Mouse (Mus musculus) left cerebral cortex, adult 11 months (tissue): ENCODE data around the gene Dock1.

Source experiments
- DNase-seq: peaks from one replicate; pipeline ENCODE4 v3.0.0; 2022; ENCODE audit warnings: low spot score

Gene Dock1

GRCm38 (mm10) chr7:134696126-134696979 is 25.9 kb downstream of the Dock1 start:
- DNase-seq, result no peak

DNA sequence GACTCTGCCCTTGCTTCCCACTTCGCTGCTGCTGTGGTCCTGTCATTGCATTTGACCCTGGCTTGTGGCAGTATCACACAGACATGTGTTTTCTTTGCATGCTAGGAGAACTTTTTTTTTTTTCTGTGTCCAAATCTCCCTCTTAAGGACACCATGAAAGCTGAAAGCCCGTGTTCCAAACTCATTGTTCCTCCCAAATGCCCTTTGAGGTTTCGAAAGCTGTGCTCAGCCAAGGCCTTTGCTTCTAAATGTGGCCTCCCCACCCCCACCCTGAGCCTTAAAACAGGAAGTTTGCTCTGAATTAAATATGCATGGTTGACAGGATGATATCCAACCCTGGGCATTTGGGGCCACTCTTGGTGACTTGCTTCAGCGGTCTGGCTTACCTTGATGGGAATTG is 27.0 kb downstream of the Dock1 start:
- no peak for DNase-seq

DNA sequence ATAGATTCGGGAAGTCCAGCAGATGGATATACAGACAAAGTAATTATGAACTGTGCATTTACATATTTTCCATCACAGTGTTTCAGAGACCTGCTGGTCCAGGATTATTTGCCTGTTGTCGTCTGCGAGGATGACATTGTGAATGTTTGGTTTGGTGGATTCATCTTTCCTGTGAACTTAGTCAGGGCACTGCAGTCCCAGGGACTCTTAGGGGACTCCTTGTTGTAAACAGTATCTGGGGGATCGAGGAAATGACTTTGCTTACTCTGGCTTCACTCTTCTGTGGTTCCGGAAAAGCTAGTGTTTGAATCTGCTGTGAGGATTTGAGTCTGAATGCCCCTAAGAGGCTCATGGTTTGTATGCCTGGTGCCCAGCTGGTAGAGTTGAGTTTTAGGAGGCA is 27.8 kb downstream of the Dock1 start:
- DNase-seq, result no peak

DNA sequence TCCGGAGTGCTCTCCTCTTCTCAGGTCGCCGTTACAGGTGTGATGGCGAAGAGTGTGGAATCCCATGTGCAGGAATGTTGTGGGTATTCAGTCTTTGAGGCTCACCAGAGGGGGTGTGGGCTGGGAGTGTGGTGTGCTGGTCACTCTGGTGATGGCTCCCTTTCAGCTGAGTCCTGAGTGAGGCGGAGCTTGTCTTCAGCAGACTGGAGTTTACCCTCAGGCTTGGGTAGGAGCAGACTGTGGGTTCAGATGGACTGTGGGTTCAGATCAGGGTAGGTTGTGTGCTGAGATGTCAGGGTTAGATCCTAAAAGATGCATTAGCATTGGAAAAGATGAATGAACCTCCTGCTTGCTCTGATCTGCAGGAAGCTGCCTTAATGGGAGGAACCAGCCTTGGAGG is 29.5 kb downstream of the Dock1 start:
- no peak for DNase-seq

- DNase-seq, result no peak
These were observed 32.0 kb downstream of the Dock1 start for GRCm38 (mm10) chr7:134702481-134702880.

GRCm38 (mm10) chr7:134703704-134704103 is 33.2 kb downstream of the Dock1 start:
- DNase-seq, result no peak

DNA sequence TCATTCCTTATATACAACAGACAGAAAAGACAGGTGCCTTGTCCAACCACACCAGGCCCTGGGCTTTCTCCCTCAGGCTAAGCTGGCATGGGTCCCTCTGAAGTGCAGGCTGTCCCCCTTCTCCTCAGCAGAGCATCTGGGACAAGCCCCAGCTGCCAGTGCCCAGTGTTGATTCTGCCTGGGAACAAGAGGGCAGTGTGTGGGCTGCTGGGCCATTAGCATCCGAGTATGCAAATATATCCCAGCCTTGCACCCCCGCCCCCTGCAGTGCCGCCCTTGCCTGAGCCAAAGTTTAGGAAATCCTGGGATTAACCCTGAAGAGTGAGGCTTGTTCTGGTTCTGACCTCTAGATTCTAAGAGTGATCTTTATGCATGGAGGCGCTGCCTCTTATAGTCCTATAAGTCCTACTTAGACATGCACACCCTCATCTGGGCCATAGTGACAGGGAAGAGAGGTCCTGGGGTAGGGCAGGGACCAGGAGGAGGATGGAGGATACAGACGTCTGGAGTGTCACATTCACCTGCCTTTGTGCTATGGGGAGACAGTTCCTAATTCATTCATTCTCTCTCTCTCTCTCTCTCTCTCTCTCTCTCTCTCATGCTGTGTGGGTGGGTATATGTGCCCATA is 38.9 kb downstream of the Dock1 start:
- DNase-seq, result peak; percentile 66

DNA sequence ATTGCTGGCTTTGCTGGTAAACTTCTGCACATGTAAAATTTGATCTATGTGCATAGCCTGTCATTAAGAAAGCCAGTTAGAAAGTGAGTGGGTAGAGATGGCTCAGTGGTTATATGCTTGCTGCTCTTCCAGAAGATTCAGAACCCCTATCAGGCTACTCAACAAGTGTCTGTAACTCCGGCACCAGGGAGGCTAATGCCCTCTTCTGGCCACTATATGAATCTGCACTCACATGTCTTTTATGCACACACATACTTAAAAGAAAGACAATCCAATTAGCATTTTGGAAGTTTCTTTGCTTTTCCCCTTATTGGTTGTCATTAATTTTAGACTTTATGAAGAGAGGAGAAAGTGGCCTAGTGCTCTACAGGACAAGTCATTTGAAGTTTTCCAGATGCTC is 41.1 kb downstream of the Dock1 start:
- DNase-seq, result no peak

- DNase-seq, result no peak
These were observed 49.0 kb downstream of the Dock1 start for GRCm38 (mm10) chr7:134719406-134719805.

- DNase-seq, result no peak
These were observed 51.9 kb downstream of the Dock1 start for GRCm38 (mm10) chr7:134722361-134722760.

GRCm38 (mm10) chr7:134722955-134723354 is 52.5 kb downstream of the Dock1 start:
- DNase-seq, result no peak

GRCm38 (mm10) chr7:134723509-134723908 is 53.1 kb downstream of the Dock1 start:
- no peak for DNase-seq

DNA sequence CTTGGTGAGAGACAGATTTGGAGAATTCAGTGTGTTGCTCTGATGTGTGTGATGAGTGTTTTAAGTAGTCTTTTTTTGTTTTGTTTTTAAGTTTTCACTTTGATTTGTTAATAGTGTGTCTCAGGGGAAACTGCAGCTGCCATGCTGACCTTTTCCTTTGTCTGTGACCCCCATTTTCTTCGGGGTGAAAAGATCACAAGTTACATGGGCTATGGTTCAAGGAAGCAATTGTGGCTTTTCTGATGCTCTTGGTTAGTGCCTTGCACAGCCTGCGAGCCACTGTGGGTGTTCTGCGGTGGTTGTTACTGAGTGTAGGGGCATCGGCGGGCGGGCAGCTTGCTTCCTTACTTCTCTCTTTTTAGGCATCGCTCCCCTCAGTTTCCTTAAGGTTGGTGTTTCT is 54.4 kb downstream of the Dock1 start:
- no peak for DNase-seq

- no peak for DNase-seq
These were observed 55.4 kb downstream of the Dock1 start for GRCm38 (mm10) chr7:134725551-134726529.

DNA sequence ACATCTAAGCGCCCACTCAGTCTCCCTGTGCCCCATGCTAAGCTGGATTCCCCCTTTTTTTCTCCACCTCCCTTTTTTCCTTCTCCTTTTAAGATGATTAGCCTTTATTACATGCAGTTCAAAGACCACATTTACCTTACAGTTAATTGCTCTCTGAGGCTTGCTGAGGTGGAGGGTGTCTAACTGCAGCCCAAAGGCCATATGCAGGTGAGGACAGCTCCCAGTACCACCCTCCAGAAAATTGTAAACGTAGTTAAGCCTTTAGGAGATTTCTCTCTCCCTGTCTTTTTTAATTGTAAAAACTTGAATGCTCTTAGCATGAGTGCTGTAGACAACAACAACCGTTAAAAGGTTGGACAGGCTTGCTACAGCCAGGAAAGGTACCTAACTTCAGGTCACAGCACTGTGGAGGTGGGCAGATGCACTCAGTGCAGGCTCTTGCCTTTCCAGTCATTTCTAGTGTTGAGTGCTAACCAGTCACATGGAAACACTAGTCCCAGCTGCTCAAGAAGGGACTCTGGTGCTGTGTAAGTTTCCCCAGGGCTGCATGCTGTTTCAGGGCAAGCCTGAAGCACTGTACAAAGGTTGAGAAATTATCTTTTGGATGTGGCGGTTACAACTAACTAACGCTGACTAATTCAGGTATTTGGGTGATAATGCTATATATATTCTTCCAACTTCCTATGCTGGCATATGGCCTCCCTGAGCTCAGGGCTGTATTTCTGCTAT is 56.2 kb downstream of the Dock1 start:
- DNase-seq, result no peak

GRCm38 (mm10) chr7:134729348-134729747 is 58.9 kb downstream of the Dock1 start:
- DNase-seq, result no peak

- no peak for DNase-seq
These were observed 60.1 kb downstream of the Dock1 start for GRCm38 (mm10) chr7:134730406-134731126.

DNA sequence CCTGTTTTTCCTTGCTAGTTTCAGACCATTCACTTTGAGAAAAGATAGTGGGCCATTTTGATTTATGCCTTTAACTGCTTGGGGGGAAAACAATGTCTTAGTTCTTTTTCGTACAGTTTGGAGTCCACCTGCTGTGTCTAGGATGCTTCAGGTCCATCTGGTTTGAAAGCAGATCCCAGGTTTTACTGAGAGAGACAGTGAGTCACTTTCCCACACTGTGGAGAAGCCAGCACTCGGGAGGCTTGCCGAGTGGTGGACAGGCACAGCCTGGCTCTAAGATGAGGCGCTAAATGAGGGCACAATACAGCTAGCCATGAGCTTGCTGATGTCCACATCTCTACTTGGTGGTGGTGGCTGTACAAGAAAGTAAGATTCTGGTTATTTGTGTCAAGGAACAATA is 76.6 kb downstream of the Dock1 start:
- no peak for DNase-seq

GRCm38 (mm10) chr7:134748376-134748775 is 77.9 kb downstream of the Dock1 start:
- DNase-seq, result no peak

DNA sequence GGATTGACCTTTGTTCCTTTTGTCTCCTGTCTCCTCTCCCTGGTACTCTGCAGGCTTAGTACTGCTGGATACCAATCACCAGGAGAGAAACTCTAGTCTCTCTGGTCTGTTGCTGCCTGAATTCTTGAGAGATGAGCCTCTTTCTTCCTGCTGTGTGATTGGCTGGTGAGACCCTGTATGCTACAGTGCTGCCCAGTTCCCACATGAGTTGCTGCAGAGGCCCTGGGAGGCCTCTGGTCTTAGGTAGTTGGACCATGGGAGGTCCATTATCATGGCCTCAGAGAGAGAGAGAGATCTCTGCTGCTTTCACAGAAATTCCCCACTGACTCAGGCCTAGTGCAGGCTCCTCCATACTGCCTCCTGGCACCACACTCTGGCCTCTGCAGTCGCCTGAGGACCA is 79.2 kb downstream of the Dock1 start:
- DNase-seq, result no peak

DNA sequence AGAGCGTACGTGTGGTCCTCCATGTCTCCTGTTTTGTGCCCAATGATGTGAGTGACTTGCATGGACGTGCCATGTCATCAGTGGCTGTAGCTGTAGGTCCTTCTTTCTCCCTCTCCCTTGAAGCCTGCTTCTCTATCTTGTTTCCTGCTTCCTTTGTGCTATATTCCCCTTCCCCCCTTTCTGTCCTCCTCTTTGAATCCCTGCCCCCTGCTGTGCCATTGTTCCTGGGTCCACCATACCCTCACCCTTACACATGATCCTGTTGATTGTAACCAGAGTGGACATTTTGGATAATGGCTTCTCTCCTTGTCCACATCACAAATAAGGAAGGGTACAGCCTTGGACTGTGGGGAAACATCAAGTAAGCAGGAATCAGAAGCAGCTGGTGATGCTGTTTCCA is 81.0 kb downstream of the Dock1 start:
- no peak for DNase-seq
